Mouse (Mus musculus): ENCODE data around the gene Adgrl3. TPM values are rescaled to one million over a fixed set of nuclear protein-coding genes. Genes with fewer than 3 reads are reported as not detected.

Gene Adgrl3
- polyA plus RNA-seq, 1 experiment from 2014 or later = 48.7 TPM

DNA sequence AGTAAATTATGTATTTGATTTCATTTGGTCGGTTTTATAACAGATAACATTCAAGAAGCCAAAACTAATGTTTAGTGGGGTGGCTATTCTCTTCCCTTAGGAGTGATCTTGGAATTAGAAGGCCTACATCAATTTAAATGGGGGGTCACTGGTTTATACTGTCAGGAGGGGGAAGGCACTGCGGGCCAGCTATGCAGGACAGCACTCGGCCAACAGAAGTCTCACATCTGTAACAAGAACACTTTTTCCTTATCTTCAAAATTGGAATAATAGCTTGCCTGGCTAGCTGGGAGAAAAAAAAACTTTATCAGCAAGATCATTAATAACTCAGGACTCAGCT is 325.1 kb downstream of the Adgrl3 start:
- Histone ChIP-seq H3K4me3 (no peak overlapping the region), H3K27me3 (no peaks in the 10 kb centered on the region), H3K9ac (no peak overlapping the region), H3K4me1 (no peaks in the 10 kb centered on the region), H3K27ac (no peak overlapping the region), H3K4me2 (replicated peaks) (no peak overlapping the region), H3K36me3 (no peaks in the 10 kb centered on the region), H3K9me3 (no peaks in the 10 kb centered on the region)
- 50% methylated on average over 3 of the region's 3 CpGs for WGBS
- ATAC-seq (ENCODE audit: insufficient number of reproducible peaks, insufficient read depth, low FRiP score, low TSS enrichment) = no peak

GRCm38 (mm10) chr5:81345436-81346131 is 325.6 kb downstream of the Adgrl3 start:
- Histone ChIP-seq H3K36me3 (no peaks in the 10 kb centered on the region), H3K4me1 (no peaks in the 10 kb centered on the region), H3K9ac (no peak overlapping the region), H3K27ac (no peak overlapping the region), H3K9me3 (no peaks in the 10 kb centered on the region), H3K27me3 (no peaks in the 10 kb centered on the region), H3K4me2 (replicated peaks) (no peak overlapping the region), H3K4me3 (no peak overlapping the region)
- WGBS = 50% methylated on average over 9 of the region's 9 CpGs
- peak; percentile 60; the same call in 1 of the 2 replicates for ATAC-seq (ENCODE audit: insufficient number of reproducible peaks, insufficient read depth, low FRiP score, low TSS enrichment)

DNA sequence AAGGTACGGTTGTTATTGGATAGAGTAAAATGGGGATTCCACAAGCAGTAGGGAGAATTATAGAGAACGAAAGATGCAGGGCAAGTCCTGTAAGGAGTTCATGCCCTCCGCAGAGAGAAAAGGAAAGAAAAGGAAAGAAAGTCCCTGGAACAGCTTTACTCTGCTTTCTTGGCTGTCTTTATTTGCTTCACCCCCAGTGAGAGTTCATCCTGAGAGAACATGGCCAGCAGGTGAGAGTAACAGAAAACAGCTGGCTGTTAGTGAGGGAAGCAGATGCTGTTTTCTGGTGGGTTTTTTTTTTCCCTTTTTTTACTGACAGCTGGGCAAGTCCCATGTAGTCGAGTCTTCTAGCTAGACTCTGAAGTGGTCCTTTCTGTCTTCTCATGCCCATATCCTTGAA is 327.6 kb downstream of the Adgrl3 start:
- no peaks in the 10 kb centered on the region for H3K9me3 ChIP-seq
- ATAC-seq (ENCODE audit: insufficient number of reproducible peaks, insufficient read depth, low FRiP score, low TSS enrichment) = no peak
- no peaks in the 10 kb centered on the region for H3K27me3 ChIP-seq
- H3K36me3 ChIP-seq = no peaks in the 10 kb centered on the region
- H3K9ac ChIP-seq = no peak overlapping the region
- H3K4me1 ChIP-seq = no peaks in the 10 kb centered on the region
- H3K27ac ChIP-seq = no peak overlapping the region
- no peak overlapping the region for H3K4me3 ChIP-seq
- WGBS = 39% methylated on average over 4 of the region's 4 CpGs
- H3K4me2 ChIP-seq (replicated peaks) = no peak overlapping the region

DNA sequence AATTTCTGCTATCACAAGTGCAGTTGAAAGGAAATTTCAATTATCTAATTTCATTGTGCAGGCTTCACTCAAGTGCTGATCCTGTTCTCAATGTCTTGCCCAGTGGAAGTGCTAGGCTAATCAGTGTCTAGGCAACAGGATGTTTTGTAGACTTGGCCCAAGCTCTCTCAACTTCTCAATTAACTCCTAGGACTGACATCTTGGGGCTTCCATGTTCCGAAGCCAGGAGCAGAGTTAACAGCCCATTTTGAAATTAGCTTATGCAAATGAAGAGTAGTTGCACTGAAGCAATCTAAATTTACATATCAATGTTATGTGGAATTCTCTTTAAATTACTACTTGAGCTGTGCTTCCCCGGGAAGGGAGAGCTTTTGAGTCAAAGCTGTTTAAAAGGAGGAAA is 339.6 kb downstream of the Adgrl3 start:
- no peaks in the 10 kb centered on the region for H3K36me3 ChIP-seq
- ATAC-seq (ENCODE audit: insufficient number of reproducible peaks, insufficient read depth, low FRiP score, low TSS enrichment) = no peak
- H3K27me3 ChIP-seq = no peaks in the 10 kb centered on the region
- 63% methylated on average over 2 of the region's 2 CpGs for WGBS
- no peak overlapping the region for H3K4me2 ChIP-seq (replicated peaks)
- no peaks in the 10 kb centered on the region for H3K9me3 ChIP-seq
- H3K9ac ChIP-seq = no peak overlapping the region
- H3K27ac ChIP-seq = no peak overlapping the region
- no peaks in the 10 kb centered on the region for H3K4me1 ChIP-seq
- H3K4me3 ChIP-seq = no peak overlapping the region

GRCm38 (mm10) chr5:81364198-81364643 is 344.3 kb downstream of the Adgrl3 start:
- Histone ChIP-seq H3K36me3 (no peaks in the 10 kb centered on the region), H3K4me2 (replicated peaks) (no peak overlapping the region), H3K27ac (no peak overlapping the region), H3K27me3 (no peaks in the 10 kb centered on the region), H3K4me1 (no peaks in the 10 kb centered on the region), H3K9me3 (no peaks in the 10 kb centered on the region), H3K4me3 (no peak overlapping the region), H3K9ac (no peak overlapping the region)
- 90% methylated on average over 8 of the region's 8 CpGs for WGBS
- no peak for ATAC-seq (ENCODE audit: insufficient number of reproducible peaks, insufficient read depth, low FRiP score, low TSS enrichment)

DNA sequence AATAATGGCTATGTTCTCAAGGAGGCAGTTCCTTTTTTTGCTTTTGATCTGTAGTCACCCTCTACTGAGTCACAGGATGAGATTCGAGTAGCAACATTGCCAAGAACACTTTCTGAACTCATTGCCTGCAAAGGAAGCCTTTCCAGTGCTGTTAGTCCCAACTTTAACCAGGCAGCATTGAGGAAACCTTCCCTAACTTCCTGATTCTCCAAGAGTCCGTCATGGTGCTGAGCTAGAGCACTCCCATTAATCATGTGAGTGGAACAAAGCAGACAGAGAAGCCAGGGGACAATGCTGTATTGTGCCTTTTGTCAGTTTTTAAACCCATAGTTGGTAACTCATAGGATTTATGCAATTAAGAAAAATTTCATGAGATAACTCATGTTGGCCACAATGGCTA is 345.3 kb downstream of the Adgrl3 start:
- H3K27ac ChIP-seq = no peak overlapping the region
- ATAC-seq (ENCODE audit: insufficient number of reproducible peaks, insufficient read depth, low FRiP score, low TSS enrichment) = no peak
- H3K9ac ChIP-seq = no peak overlapping the region
- 65% methylated on average over 2 of the region's 2 CpGs for WGBS
- no peaks in the 10 kb centered on the region for H3K9me3 ChIP-seq
- H3K36me3 ChIP-seq = no peaks in the 10 kb centered on the region
- no peak overlapping the region for H3K4me3 ChIP-seq
- H3K4me2 ChIP-seq (replicated peaks) = no peak overlapping the region
- no peaks in the 10 kb centered on the region for H3K27me3 ChIP-seq
- H3K4me1 ChIP-seq = no peaks in the 10 kb centered on the region

GRCm38 (mm10) chr5:81370126-81370850 is 350.4 kb downstream of the Adgrl3 start:
- no peaks in the 10 kb centered on the region for H3K4me1 ChIP-seq
- no peaks in the 10 kb centered on the region for H3K9me3 ChIP-seq
- H3K27ac ChIP-seq = no peak overlapping the region
- no peak overlapping the region for H3K4me2 ChIP-seq (replicated peaks)
- ATAC-seq (ENCODE audit: insufficient number of reproducible peaks, insufficient read depth, low FRiP score, low TSS enrichment) = no peak
- H3K27me3 ChIP-seq = no peaks in the 10 kb centered on the region
- H3K4me3 ChIP-seq = no peak overlapping the region
- H3K36me3 ChIP-seq = no peaks in the 10 kb centered on the region
- WGBS = 84% methylated on average over 10 of the region's 10 CpGs
- no peak overlapping the region for H3K9ac ChIP-seq

DNA sequence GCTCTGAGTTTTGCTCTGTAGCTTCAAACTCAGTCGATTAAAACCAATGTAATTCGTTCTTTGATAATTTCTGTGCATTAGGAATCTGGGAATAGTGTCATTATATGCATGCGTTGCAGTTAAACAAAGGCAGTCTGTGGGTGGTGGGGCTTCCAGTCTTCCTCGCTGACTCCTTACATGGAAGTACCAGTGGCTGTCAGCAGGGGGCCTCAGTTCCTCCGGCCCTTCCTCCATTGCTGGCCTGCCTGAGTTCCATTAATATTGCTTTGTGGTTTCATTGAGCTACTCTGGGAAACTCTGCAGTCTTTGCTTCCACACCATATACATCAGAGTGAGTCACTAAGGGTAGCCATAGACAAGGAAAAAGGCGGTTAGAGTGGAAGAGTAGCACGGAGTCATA is 356.1 kb downstream of the Adgrl3 start:
- no peaks in the 10 kb centered on the region for H3K4me1 ChIP-seq
- no peaks in the 10 kb centered on the region for H3K27me3 ChIP-seq
- no peak overlapping the region for H3K9ac ChIP-seq
- no peak overlapping the region for H3K27ac ChIP-seq
- WGBS = 84% methylated on average over 7 of the region's 7 CpGs
- H3K36me3 ChIP-seq = no peaks in the 10 kb centered on the region
- H3K9me3 ChIP-seq = no peaks in the 10 kb centered on the region
- H3K4me2 ChIP-seq (replicated peaks) = no peak overlapping the region
- ATAC-seq (ENCODE audit: insufficient number of reproducible peaks, insufficient read depth, low FRiP score, low TSS enrichment) = no peak
- no peak overlapping the region for H3K4me3 ChIP-seq

GRCm38 (mm10) chr5:81405582-81406143 is 385.7 kb downstream of the Adgrl3 start:
- no peak overlapping the region for H3K27ac ChIP-seq
- H3K4me3 ChIP-seq = no peak overlapping the region
- H3K4me2 ChIP-seq (replicated peaks) = no peak overlapping the region
- 6% methylated on average over 1 of the region's 1 CpGs for WGBS
- no peaks in the 10 kb centered on the region for H3K4me1 ChIP-seq
- no peaks in the 10 kb centered on the region for H3K27me3 ChIP-seq
- H3K9me3 ChIP-seq = no peaks in the 10 kb centered on the region
- no peak overlapping the region for H3K9ac ChIP-seq
- H3K36me3 ChIP-seq = no peaks in the 10 kb centered on the region
- no peak for ATAC-seq (ENCODE audit: insufficient number of reproducible peaks, insufficient read depth, low FRiP score, low TSS enrichment)

DNA sequence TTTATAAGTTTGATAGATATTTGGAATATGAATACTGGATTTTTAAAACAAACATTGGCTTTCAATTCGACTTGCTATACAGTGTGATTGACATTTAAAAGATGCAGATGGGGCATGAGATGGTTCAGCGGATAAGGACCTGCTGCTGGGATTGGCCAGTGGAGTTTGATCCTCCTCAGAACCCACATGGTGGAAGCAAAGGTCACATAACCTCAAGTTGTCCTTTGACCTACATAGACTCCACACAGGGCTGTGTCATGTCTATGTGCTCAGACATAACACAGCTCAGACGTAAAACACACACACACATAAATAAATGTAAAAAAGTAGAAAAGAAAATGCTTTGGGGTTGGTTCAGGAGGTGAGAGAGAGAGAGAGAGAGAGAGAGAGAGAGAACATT is 397.4 kb downstream of the Adgrl3 start:
- no peak overlapping the region for H3K9ac ChIP-seq
- ATAC-seq (ENCODE audit: insufficient number of reproducible peaks, insufficient read depth, low FRiP score, low TSS enrichment) = no peak

GRCm38 (mm10) chr5:81427393-81427792 is 407.5 kb downstream of the Adgrl3 start:
- no peaks in the 10 kb centered on the region for H3K4me1 ChIP-seq
- no peaks in the 10 kb centered on the region for H3K27me3 ChIP-seq
- ATAC-seq (ENCODE audit: insufficient number of reproducible peaks, insufficient read depth, low FRiP score, low TSS enrichment) = no peak
- no peaks in the 10 kb centered on the region for H3K36me3 ChIP-seq
- H3K9ac ChIP-seq = no peak overlapping the region
- H3K4me3 ChIP-seq = no peak overlapping the region
- H3K27ac ChIP-seq = no peak overlapping the region
- H3K9me3 ChIP-seq = no peaks in the 10 kb centered on the region
- H3K4me2 ChIP-seq (replicated peaks) = no peak overlapping the region
- WGBS = 91% methylated on average over 5 of the region's 5 CpGs

More for the DNA sequence above, 397.4 kb downstream of the Adgrl3 start:
- Histone ChIP-seq H3K4me2 (replicated peaks) (no peak overlapping the region), H3K4me1 (no peaks in the 10 kb centered on the region), H3K9me3 (no peaks in the 10 kb centered on the region), H3K4me3 (no peak overlapping the region), H3K36me3 (no peaks in the 10 kb centered on the region), H3K27ac (no peak overlapping the region), H3K27me3 (no peaks in the 10 kb centered on the region)
- WGBS = 37% methylated on average over 3 of the region's 3 CpGs

DNA sequence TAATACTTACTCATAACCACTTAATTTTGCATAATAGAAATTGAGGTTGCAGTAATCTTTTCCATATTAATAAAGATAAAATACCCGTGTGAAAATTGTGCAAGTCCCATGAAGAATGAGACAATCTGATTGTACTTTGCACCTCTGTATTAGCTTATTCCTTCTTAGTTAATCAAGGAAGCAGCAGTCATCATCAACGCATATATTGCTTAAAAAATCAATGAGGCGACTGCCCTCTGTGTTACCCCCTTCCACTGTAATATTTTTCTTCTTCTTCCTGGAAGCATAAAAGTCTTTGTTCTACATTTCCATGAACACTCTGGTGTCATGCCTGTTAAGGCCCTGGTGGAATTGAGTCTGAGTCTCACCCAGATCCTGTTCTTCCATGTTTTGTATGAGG is 416.4 kb downstream of the Adgrl3 start:
- H3K27ac ChIP-seq = no peak overlapping the region
- no peak overlapping the region for H3K9ac ChIP-seq
- H3K4me1 ChIP-seq = no peaks in the 10 kb centered on the region
- no peak overlapping the region for H3K4me2 ChIP-seq (replicated peaks)
- 92% methylated on average over 3 of the region's 3 CpGs for WGBS
- H3K27me3 ChIP-seq = no peaks in the 10 kb centered on the region
- no peak for ATAC-seq (ENCODE audit: insufficient number of reproducible peaks, insufficient read depth, low FRiP score, low TSS enrichment)
- peaks cover 8% of the 10 kb centered on the region; the same call in 1 of the 2 replicates for H3K9me3 ChIP-seq
- H3K4me3 ChIP-seq = no peak overlapping the region
- no peaks in the 10 kb centered on the region for H3K36me3 ChIP-seq
